Mouse (Mus musculus) heart, embryonic 16.5 days (tissue): ENCODE measurements around the gene Doc2a. TPM values are rescaled to one million over a fixed set of nuclear protein-coding genes. Genes with fewer than 3 reads are reported as not detected.

ENCODE experiments used
- ATAC-seq: fragments of 200-750 bp; cut with Nextera tagmentation; replicated peaks from 2 replicates; pipeline ENCODE4 v1.8.0; 2017; ENCODE audit warnings: moderate number of reproducible peaks; ENCODE audit not compliant: insufficient read depth, low FRiP score; ENCODE audit errors: extremely low read depth
- H3K27ac ChIP-seq: fragments of 300-500 bp; sonication (generic); 2 replicates; pipeline ENCODE4 v1.5.1; 2014; ENCODE audit warnings: mild to moderate bottlenecking, low read length, control low read depth, moderate library complexity
- H3K27me3 ChIP-seq: fragments of 300-500 bp; sonication (generic); 2 replicates; pipeline ENCODE4 v1.6.1; 2014; ENCODE audit warnings: low read length, mixed read lengths; ENCODE audit not compliant: control insufficient read depth, insufficient read depth
- H3K36me3 ChIP-seq: fragments of 300-500 bp; sonication (generic); 2 replicates; pipeline ENCODE4 v1.6.1; 2014; ENCODE audit not compliant: control insufficient read depth, insufficient read depth
- H3K4me1 ChIP-seq: fragments of 300-500 bp; sonication (generic); 2 replicates; pipeline ENCODE4 v1.6.1; 2014; ENCODE audit warnings: low read length, mixed read lengths; ENCODE audit not compliant: control insufficient read depth, insufficient read depth
- H3K4me2 ChIP-seq: fragments of 300-500 bp; sonication (generic); 2 replicates; pipeline ENCODE4 v1.6.1; 2014; ENCODE audit warnings: low read depth, mild to moderate bottlenecking, control low read depth, low read length
- H3K4me3 ChIP-seq: fragments of 300-500 bp; sonication (generic); 2 replicates; pipeline ENCODE4 v1.5.1; 2014; ENCODE audit warnings: mild to moderate bottlenecking, control low read depth, low read length
- H3K9ac ChIP-seq: fragments of 300-500 bp; sonication (generic); 2 replicates; pipeline ENCODE4 v1.6.1; 2014; ENCODE audit warnings: low read length, control low read depth
- H3K9me3 ChIP-seq: fragments of 300-500 bp; sonication (generic); replicated peaks from 2 replicates; pipeline ENCODE4 v1.6.1; 2016; ENCODE audit warnings: low read length; ENCODE audit not compliant: control insufficient read depth
- WGBS: fragments of 180-500 bp; shearing (Covaris S2); extraction: QIAGEN DNeasy Blood & Tissue Kit; methylation state at CpG from one replicate; pipeline ENCODE4 v1.1.7; 2014; 5-methylcytosine and 5-hydroxymethylcytosine counted together
- polyA plus RNA-seq: library from polyadenylated mRNA; unstranded; fragments of >200 nt; fragmentation: Nextera tagmentation; extraction: Ambion mirVana; gene quantifications from 2 replicates; pipeline ENCODE4 v1.2.1, GENCODE M21; 2015

Gene Doc2a
- polyA plus RNA-seq, 1 experiment from 2014 or later: not detected

DNA sequence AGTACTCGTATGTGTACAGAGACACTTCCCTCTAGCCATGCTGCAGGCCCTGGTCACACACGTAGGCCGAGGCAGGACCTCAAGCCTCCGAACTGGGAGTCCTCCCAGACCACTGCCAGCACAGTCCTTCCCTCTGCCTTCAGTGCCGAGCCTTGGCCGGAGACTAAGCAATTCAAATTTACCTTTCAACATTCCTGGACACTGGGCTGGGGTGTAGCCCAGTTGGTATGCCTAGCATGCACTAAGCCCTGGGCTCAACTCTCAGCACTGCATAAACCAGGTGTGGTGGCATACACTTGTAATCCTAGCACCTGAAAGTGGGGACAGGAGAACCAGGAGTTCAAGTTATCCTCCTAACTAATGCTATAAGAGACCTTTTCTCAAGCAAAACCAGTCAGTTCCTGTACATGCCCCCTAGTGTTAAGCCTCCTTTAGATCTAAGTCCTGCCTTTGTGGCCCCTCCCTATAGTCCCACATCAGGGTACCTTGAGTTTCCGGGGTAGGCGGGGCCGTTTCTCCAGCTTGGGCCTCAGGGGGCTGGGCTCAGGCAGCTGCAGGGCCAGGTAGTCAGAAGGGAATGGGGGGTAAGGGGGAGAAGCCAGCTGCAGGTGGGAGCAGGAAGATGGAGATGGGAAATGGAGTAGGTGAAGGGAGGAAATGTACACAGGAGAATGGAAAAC lies 9.7 kb downstream of the Doc2a start:
- no peaks in the 10 kb centered on the region for H3K27me3 ChIP-seq
- H3K4me3 ChIP-seq: no peak overlapping the region
- peaks cover 8% of the 10 kb centered on the region for H3K4me1 ChIP-seq
- WGBS: 77% methylated on average over 9 of the region's 9 CpGs
- H3K36me3 ChIP-seq: peaks cover 42% of the 10 kb centered on the region
- no peak for ATAC-seq
- no peak overlapping the region for H3K9ac ChIP-seq
- H3K27ac ChIP-seq: no peak overlapping the region
- H3K9me3 ChIP-seq: no peaks in the 10 kb centered on the region
- H3K4me2 ChIP-seq: no peak overlapping the region

GRCm38 (mm10) chr7:126860987-126861386 lies 13.8 kb downstream of the Doc2a start:
- H3K4me1 ChIP-seq: peaks cover 20% of the 10 kb centered on the region
- 60% methylated on average over 5 of the region's 5 CpGs for WGBS
- peak overlapping the region; percentile 92 for H3K4me2 ChIP-seq
- peak overlapping the region; percentile 76 for H3K4me3 ChIP-seq
- peak overlapping the region; percentile 81 for H3K9ac ChIP-seq
- H3K9me3 ChIP-seq: no peaks in the 10 kb centered on the region
- peaks cover 41% of the 10 kb centered on the region for H3K36me3 ChIP-seq
- no peaks in the 10 kb centered on the region for H3K27me3 ChIP-seq
- no peak for ATAC-seq
- H3K27ac ChIP-seq: no peak overlapping the region

DNA sequence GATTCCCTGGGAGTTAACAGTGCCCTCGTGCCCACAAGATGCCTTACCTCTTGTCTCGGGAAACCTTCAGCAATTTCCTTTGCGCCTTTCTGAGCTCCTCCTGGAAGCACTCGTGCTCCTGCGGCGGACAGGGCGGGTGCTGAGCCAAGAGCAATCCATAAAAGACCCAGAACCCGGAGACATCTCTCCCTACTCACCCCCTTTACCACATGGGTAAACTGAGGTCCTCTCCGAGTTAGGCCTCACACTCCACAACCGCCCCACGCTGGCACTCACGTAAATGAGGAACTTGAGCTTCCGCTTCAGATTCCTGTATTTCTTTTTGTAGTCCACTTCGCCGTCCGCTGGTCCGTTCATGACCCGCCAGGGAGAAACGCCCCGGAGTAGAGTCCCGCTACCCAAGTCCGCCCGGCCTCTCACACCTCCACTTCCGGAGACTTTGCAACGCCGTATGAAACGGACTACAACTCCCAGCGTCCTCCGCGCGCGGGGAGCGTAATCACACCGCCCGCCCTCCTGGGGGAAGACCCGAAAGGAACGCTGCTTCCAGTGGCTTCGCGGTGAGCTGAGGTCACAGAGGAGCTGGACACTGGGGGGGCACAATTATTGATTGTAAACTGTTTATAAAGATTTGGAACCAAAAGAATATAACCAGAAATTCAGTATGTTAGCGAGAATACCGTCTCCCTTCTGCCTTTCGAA lies 14.4 kb downstream of the Doc2a start, which contains the start of gene Hirip3:
TSS of gene Hirip3 (plus strand) at position 544 of the 702 bp plus-strand sequence.
- Histone ChIP-seq H3K4me1 (peaks cover 20% of the 10 kb centered on the region), H3K4me3 (peak within 1 kb of the TSS; percentile 76), H3K4me2 (peak within 1 kb of the TSS; percentile 92), H3K9ac (peak within 1 kb of the TSS; percentile 81), H3K27me3 (no peaks in the 10 kb centered on the region), H3K9me3 (no peaks in the 10 kb centered on the region), H3K27ac (peak within 1 kb of the TSS; percentile 88), H3K36me3 (peaks cover 43% of the 10 kb centered on the region)
- ATAC-seq: peak; percentile 93
- under 1% methylated on average over 42 of the region's 42 CpGs for WGBS

GRCm38 (mm10) chr7:126862147-126862784 lies 15.1 kb downstream of the Doc2a start, which contains the start of gene Ino80e:
Ino80e (minus strand) TSS chr7:126862377.
- WGBS: under 1% methylated on average over 41 of the region's 41 CpGs
- peak within 1 kb of the TSS; percentile 92 for H3K4me2 ChIP-seq
- peaks cover 20% of the 10 kb centered on the region for H3K4me1 ChIP-seq
- H3K9ac ChIP-seq: peak within 1 kb of the TSS; percentile 81
- no peaks in the 10 kb centered on the region for H3K27me3 ChIP-seq
- H3K9me3 ChIP-seq: no peaks in the 10 kb centered on the region
- peak within 1 kb of the TSS; percentile 76 for H3K4me3 ChIP-seq
- peak; percentile 70 for ATAC-seq
- H3K27ac ChIP-seq: peak within 1 kb of the TSS; percentile 88
- H3K36me3 ChIP-seq: peaks cover 43% of the 10 kb centered on the region

DNA sequence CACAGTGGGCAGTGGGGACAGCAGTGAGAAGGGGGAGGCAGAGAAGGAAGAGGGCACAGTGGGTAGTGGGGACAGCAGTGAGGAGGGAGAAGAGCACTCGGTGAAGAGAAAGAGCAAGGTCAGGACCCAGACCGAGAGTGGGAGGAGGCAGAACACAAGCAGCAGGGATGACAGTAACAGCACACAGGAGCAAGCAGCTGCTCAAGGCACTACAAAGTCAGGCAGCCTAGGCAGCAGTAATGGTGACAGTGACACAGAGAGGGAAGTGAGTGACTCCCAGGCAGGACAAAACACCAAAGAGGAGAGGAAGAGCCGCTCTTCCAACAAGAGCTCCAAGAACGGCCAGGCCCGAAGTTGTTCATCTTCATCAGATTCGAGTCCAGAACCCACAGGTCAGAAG lies 16.6 kb downstream of the Doc2a start:
- peaks cover 50% of the 10 kb centered on the region for H3K36me3 ChIP-seq
- no peak for ATAC-seq
- 60% methylated on average over 6 of the region's 6 CpGs for WGBS

GRCm38 (mm10) chr7:126867534-126867933 lies 20.3 kb downstream of the Doc2a start:
- WGBS: 85% methylated on average over 2 of the region's 2 CpGs
- peaks cover 11% of the 10 kb centered on the region for H3K4me1 ChIP-seq

More for the DNA sequence above, 16.6 kb downstream of the Doc2a start:
- no peak overlapping the region; the same call in 1 of the 2 replicates for H3K4me3 ChIP-seq
- H3K4me1 ChIP-seq: peaks cover 20% of the 10 kb centered on the region
- no peak overlapping the region for H3K27ac ChIP-seq
- H3K27me3 ChIP-seq: no peaks in the 10 kb centered on the region
- H3K9me3 ChIP-seq: no peaks in the 10 kb centered on the region
- peak overlapping the region; percentile 92 for H3K4me2 ChIP-seq
- H3K9ac ChIP-seq: peak overlapping the region; percentile 81; the same call in 1 of the 2 replicates

GRCm38 (mm10) chr7:126868003-126868402 lies 20.8 kb downstream of the Doc2a start:
- H3K27me3 ChIP-seq: no peaks in the 10 kb centered on the region
- H3K4me2 ChIP-seq: no peak overlapping the region
- no peak overlapping the region for H3K9ac ChIP-seq
- WGBS: 78% methylated on average over 12 of the region's 12 CpGs
- no peaks in the 10 kb centered on the region for H3K9me3 ChIP-seq
- H3K36me3 ChIP-seq: peaks cover 82% of the 10 kb centered on the region
- no peak for ATAC-seq
- peaks cover 7% of the 10 kb centered on the region for H3K4me1 ChIP-seq
- no peak overlapping the region for H3K27ac ChIP-seq
- no peak overlapping the region for H3K4me3 ChIP-seq

More at GRCm38 (mm10) chr7:126867534-126867933, 20.3 kb downstream of the Doc2a start:
- no peak for ATAC-seq
- peaks cover 77% of the 10 kb centered on the region for H3K36me3 ChIP-seq
- H3K27me3 ChIP-seq: no peaks in the 10 kb centered on the region
- no peaks in the 10 kb centered on the region for H3K9me3 ChIP-seq
- no peak overlapping the region for H3K4me3 ChIP-seq
- H3K9ac ChIP-seq: no peak overlapping the region
- H3K27ac ChIP-seq: no peak overlapping the region
- H3K4me2 ChIP-seq: no peak overlapping the region

- Histone ChIP-seq H3K27me3 (no peaks in the 10 kb centered on the region), H3K4me3 (no peak overlapping the region), H3K9ac (no peak overlapping the region), H3K9me3 (no peaks in the 10 kb centered on the region), H3K4me1 (no peaks in the 10 kb centered on the region), H3K27ac (no peak overlapping the region), H3K4me2 (no peak overlapping the region), H3K36me3 (peaks cover 89% of the 10 kb centered on the region)
- no peak for ATAC-seq
- 88% methylated on average over 23 of the region's 23 CpGs for WGBS
Measured at GRCm38 (mm10) chr7:126869780-126870519, 22.7 kb downstream of the Doc2a start.
